Mouse (Mus musculus): ENCODE data around the gene Bcl2l15. TPM values are rescaled to one million over a fixed set of nuclear protein-coding genes. Genes with fewer than 3 reads are reported as not detected.

The Bcl2l15 gene
- 1.0 and 2.0 TPM in 2 replicates for polyA plus RNA-seq (2012; ENCODE audit: low replicate concordance)

DNA sequence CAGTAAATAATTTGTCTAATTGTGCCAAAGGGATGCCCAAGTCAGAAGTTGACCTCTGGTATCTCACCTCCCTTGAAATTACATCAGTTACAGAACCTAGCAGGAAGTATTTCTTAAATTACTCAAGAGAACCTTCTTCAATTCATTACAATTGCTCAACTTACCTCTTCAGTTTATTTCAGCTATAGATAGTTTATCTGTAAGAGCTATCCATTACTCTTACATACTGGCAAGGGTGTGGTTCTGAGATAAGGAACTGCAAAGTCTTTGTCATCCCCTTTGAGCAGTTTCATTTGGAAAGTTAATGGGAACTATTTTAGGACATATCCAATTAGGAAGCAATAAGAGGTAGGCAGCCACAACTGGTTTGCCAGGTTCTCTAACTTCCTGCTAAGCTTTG lies at the start of gene Bcl2l15:
Gene Bcl2l15 (plus strand): TSS at position 176 of the 400 bp plus-strand sequence.

GRCm38 (mm10) chr3:103791230-103792110 lies 40.9 kb upstream of the Bcl2l15 start, which contains the start of gene Hipk1:
TSS of gene Hipk1 (minus strand) at chr3:103791563.

GRCm38 (mm10) chr3:103808891-103809798 lies 23.3 kb upstream of the Bcl2l15 start, which contains the start of the genes Dclre1b, Ap4b1 and Gm43064:
TSS of gene Dclre1b (minus strand) at chr3:103809444.
TSS of gene Ap4b1 (plus strand) at chr3:103809520.
TSS of gene Gm43064 (plus strand) at chr3:103809573.

DNA sequence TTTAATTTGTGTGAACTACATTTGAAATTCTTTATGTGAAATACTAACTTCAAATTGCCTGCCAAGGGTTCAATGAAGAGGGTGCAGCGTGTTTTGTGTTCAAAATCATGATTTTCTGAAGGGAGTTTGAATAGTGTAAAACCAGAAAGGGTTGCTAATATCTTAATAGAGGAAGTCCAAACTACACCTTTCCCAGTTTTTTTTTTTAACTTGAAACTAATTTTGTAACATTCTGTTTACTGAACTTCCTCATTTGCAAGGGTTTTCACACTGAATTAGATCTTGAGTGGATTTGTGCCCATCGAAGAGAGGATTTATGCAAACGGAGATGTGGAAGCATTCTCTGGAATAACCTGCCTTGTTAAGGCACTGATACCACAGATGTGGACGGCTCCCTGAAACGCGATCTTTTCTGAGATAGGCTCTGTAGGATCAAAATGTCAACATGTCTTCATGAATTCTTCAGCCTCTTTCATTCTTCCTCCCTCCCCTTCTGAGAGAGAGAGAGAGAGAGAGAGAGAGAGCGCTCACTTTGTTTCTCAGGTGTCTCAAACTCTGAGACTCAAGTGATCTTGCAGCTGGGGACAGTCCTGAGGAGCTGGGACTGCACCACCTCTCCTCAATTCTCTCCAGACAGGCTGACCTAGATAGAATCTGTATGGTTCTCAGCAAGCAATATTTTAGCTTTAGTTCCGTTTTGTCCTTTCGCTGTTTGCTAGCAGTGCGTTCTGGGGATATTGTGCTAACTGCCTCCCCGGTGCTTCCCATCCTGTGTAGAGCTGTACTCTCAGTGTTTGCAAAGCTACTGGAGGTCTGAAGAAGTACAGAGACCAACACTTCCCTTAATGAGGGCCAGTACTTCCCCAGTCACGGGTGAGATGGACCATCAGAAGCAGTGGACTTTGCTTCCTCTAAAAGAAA lies 26.7 kb downstream of the Bcl2l15 start, which contains the start of gene Ptpn22:
Gene Ptpn22 (plus strand): TSS at position 915 of the 921 bp plus-strand sequence.

Other genes starting within 250 kb of the Bcl2l15 start
- gene Atg4a-ps, start 186.5 kb upstream of the Bcl2l15 start, polyA plus RNA-seq (2012; ENCODE audit: low replicate concordance), result not detected in 2 replicates
- gene Olfml3, start 94.6 kb upstream of the Bcl2l15 start, polyA plus RNA-seq (2012; ENCODE audit: low replicate concordance), result 0.19 and 1.0 TPM in 2 replicates
- gene Gm10964, start 93.2 kb upstream of the Bcl2l15 start, polyA plus RNA-seq (2012; ENCODE audit: low replicate concordance), result not detected in 2 replicates
- gene Hipk1, start 41.0 kb upstream of the Bcl2l15 start, polyA plus RNA-seq (2012; ENCODE audit: low replicate concordance), result 67.1 and 72.3 TPM in 2 replicates
- gene Dclre1b, start 23.2 kb upstream of the Bcl2l15 start, polyA plus RNA-seq (2012; ENCODE audit: low replicate concordance), result 4.0 and 13.4 TPM in 2 replicates
- gene Ap4b1, start 23.1 kb upstream of the Bcl2l15 start, polyA plus RNA-seq (2012; ENCODE audit: low replicate concordance), result 1.3 and 2.4 TPM in 2 replicates
- gene Gm43064, start 23.0 kb upstream of the Bcl2l15 start, polyA plus RNA-seq (2012; ENCODE audit: low replicate concordance), result 0.32 and 1.7 TPM in 2 replicates
- 0.08 and 2.8 TPM in 2 replicates for gene Ptpn22, start 27.2 kb downstream of the Bcl2l15 start, polyA plus RNA-seq (2012; ENCODE audit: low replicate concordance)
- gene Rsbn1, start 81.5 kb downstream of the Bcl2l15 start, polyA plus RNA-seq (2012; ENCODE audit: low replicate concordance), result 16.1 and 30.5 TPM in 2 replicates
- 23.3 and 26.5 TPM in 2 replicates for gene Phtf1, start 135.5 kb downstream of the Bcl2l15 start, polyA plus RNA-seq (2012; ENCODE audit: low replicate concordance)

Data from leukemia stem cell, adult 10-12 weeks (primary cell).